Mouse (Mus musculus) cortical plate, adult 2 months (tissue): ENCODE measurements at regions not wholly inside any gene's neighbourhood (a gene's known extent, or its start where the extent isn't known, plus 50 kb on each side); places are given as distances from the start of the nearest gene placed in this dataset.

Source experiments
- H3K27ac ChIP-seq: fragments of 200-500 bp; 2 replicates; pipeline ENCODE4 v1.5.1; 2012; ENCODE audit warnings: low read length, control low read depth, inconsistent platforms; ENCODE audit not compliant: insufficient read depth
- H3K4me1 ChIP-seq: fragments of 200-500 bp; 2 replicates; pipeline ENCODE4 v1.6.1; 2011; ENCODE audit warnings: low read length; ENCODE audit not compliant: control insufficient read depth, insufficient read depth
- H3K4me3 ChIP-seq: fragments of 200-500 bp; 2 replicates; pipeline ENCODE4 v1.5.1; 2011; ENCODE audit warnings: mild to moderate bottlenecking, low read length, control low read depth; ENCODE audit not compliant: insufficient read depth
- CTCF ChIP-seq: fragments of 200-500 bp; IDR thresholded peaks from 2 replicates; pipeline ENCODE4 v1.5.1; 2011; ENCODE audit warnings: mild to moderate bottlenecking, control low read depth, low read length; ENCODE audit not compliant: insufficient read depth; ENCODE audit errors: extremely low read depth
- POLR2A ChIP-seq: fragments of 200-500 bp; IDR thresholded peaks from 2 replicates; pipeline ENCODE4 v1.6.1; 2011; ENCODE audit warnings: mild to moderate bottlenecking, low read length, control low read depth; ENCODE audit not compliant: insufficient read depth; ENCODE audit errors: extremely low read depth

- Histone ChIP-seq H3K4me1 (no peaks in the 10 kb centered on the region), H3K4me3 (no peak overlapping the region)
- TF ChIP-seq POLR2A, result no peak
- no peak for TF ChIP-seq CTCF
These were observed 220.4 kb downstream of the Rassf9 start for GRCm38 (mm10) chr10:102732420-102732819.

GRCm38 (mm10) chr10:102712263-102712662 is 200.2 kb downstream of the Rassf9 start:
- H3K4me1 ChIP-seq, result no peaks in the 10 kb centered on the region
- TF ChIP-seq CTCF (no peak), POLR2A (no peak)
- H3K4me3 ChIP-seq, result no peak overlapping the region
- H3K27ac ChIP-seq, result no peak overlapping the region

More at GRCm38 (mm10) chr10:102732420-102732819, 220.4 kb downstream of the Rassf9 start:
- no peak overlapping the region for H3K27ac ChIP-seq

- Histone ChIP-seq H3K4me3 (no peak overlapping the region), H3K27ac (no peak overlapping the region)
- TF ChIP-seq POLR2A, result no peak
- no peak for TF ChIP-seq CTCF
These were observed 193.8 kb downstream of the Rassf9 start for GRCm38 (mm10) chr10:102705848-102706247.

GRCm38 (mm10) chr10:102694810-102695209 is 182.8 kb downstream of the Rassf9 start:
- no peak for TF ChIP-seq CTCF
- no peak for TF ChIP-seq POLR2A
- H3K27ac ChIP-seq, result no peak overlapping the region
- no peaks in the 10 kb centered on the region for H3K4me1 ChIP-seq
- H3K4me3 ChIP-seq, result no peak overlapping the region

More at GRCm38 (mm10) chr10:102705848-102706247, 193.8 kb downstream of the Rassf9 start:
- no peaks in the 10 kb centered on the region for H3K4me1 ChIP-seq

GRCm38 (mm10) chr10:102689966-102690365 is 177.9 kb downstream of the Rassf9 start:
- no peaks in the 10 kb centered on the region for H3K4me1 ChIP-seq
- H3K4me3 ChIP-seq, result no peak overlapping the region
- no peak for TF ChIP-seq POLR2A
- no peak for TF ChIP-seq CTCF
- no peak overlapping the region for H3K27ac ChIP-seq

- Histone ChIP-seq H3K27ac (no peak overlapping the region), H3K4me1 (no peaks in the 10 kb centered on the region), H3K4me3 (no peak overlapping the region)
- TF ChIP-seq CTCF (no peak), POLR2A (no peak)
These were observed 174.8 kb downstream of the Rassf9 start for GRCm38 (mm10) chr10:102686667-102687397.

- Histone ChIP-seq H3K4me3 (no peak overlapping the region), H3K4me1 (no peaks in the 10 kb centered on the region), H3K27ac (no peak overlapping the region)
- TF ChIP-seq POLR2A (no peak), CTCF (no peak)
These were observed 173.9 kb downstream of the Rassf9 start for GRCm38 (mm10) chr10:102685833-102686434.

GRCm38 (mm10) chr10:102667359-102667758 is 155.3 kb downstream of the Rassf9 start:
- no peak overlapping the region for H3K27ac ChIP-seq
- TF ChIP-seq POLR2A (no peak), CTCF (no peak)
- H3K4me3 ChIP-seq, result no peak overlapping the region
- H3K4me1 ChIP-seq, result no peaks in the 10 kb centered on the region

GRCm38 (mm10) chr10:102659683-102660082 is 147.7 kb downstream of the Rassf9 start:
- H3K4me3 ChIP-seq, result no peak overlapping the region
- no peak for TF ChIP-seq POLR2A
- TF ChIP-seq CTCF, result no peak
- no peak overlapping the region for H3K27ac ChIP-seq
- H3K4me1 ChIP-seq, result no peaks in the 10 kb centered on the region

- H3K27ac ChIP-seq, result no peak overlapping the region
- TF ChIP-seq POLR2A, result no peak
- no peak for TF ChIP-seq CTCF
These were observed 124.5 kb downstream of the Rassf9 start for GRCm38 (mm10) chr10:102636507-102636906.

More at GRCm38 (mm10) chr10:102636507-102636906, 124.5 kb downstream of the Rassf9 start:
- Histone ChIP-seq H3K4me1 (no peaks in the 10 kb centered on the region), H3K4me3 (no peak overlapping the region)
